Mouse (Mus musculus): ENCODE measurements around the gene Higd1c. TPM values are rescaled to one million over a fixed set of nuclear protein-coding genes. Genes with fewer than 3 reads are reported as not detected.

Higd1c gene
- polyA plus RNA-seq (2012; rRNA removed): not detected in 2 replicates

GRCm38 (mm10) chr15:100364242-100364641 is at the start of gene Higd1c:
Gene Higd1c, plus strand, starts transcription at chr15:100364542.

GRCm38 (mm10) chr15:100334629-100335028 is 29.7 kb upstream of the Higd1c start, which contains the start of gene Mettl7a3:
Gene Mettl7a3, plus strand, starts transcription at chr15:100334929.

GRCm38 (mm10) chr15:100352711-100353250 is 11.6 kb upstream of the Higd1c start, which contains the start of the genes Methig1 and Mettl7a2:
Gene Methig1, plus strand, starts transcription at chr15:100353149.
Gene Mettl7a2, plus strand, starts transcription at chr15:100353200.

GRCm38 (mm10) chr15:100421758-100422197 is 57.4 kb downstream of the Higd1c start, which contains the start of gene Gm5475:
Gene Gm5475, plus strand, starts transcription at chr15:100422147.

GRCm38 (mm10) chr15:100424396-100425122 is 60.2 kb downstream of the Higd1c start, which contains the start of gene Slc11a2:
Gene Slc11a2, minus strand, starts transcription at chr15:100425072.

Other genes starting within 250 kb of the Higd1c start
- gene Atf1, start 136.7 kb upstream of the Higd1c start, polyA plus RNA-seq (2012; rRNA removed): 17.9 and 18.9 TPM in 2 replicates
- gene Tmprss12, start 83.7 kb upstream of the Higd1c start, polyA plus RNA-seq (2012; rRNA removed): not detected in 2 replicates
- 12.4 and 13.8 TPM in 2 replicates for gene Mettl7a1, start 60.4 kb upstream of the Higd1c start, polyA plus RNA-seq (2012; rRNA removed)
- 0.11 and 0.30 TPM in 2 replicates for gene Mettl7a3, start 29.6 kb upstream of the Higd1c start, polyA plus RNA-seq (2012; rRNA removed)
- 0.08 TPM in 1 of 2 replicates, not detected in the other for gene Methig1, start 11.4 kb upstream of the Higd1c start, polyA plus RNA-seq (2012; rRNA removed)
- not detected in 2 replicates for gene Mettl7a2, start 11.3 kb upstream of the Higd1c start, polyA plus RNA-seq (2012; rRNA removed)
- gene Gm5475, start 57.6 kb downstream of the Higd1c start, polyA plus RNA-seq (2012; rRNA removed): 0.02 and 0.04 TPM in 2 replicates
- gene Slc11a2, start 60.5 kb downstream of the Higd1c start, polyA plus RNA-seq (2012; rRNA removed): 36.7 and 39.2 TPM in 2 replicates
- gene Letmd1, start 104.5 kb downstream of the Higd1c start, polyA plus RNA-seq (2012; rRNA removed): 78.1 and 78.7 TPM in 2 replicates
- gene Csrnp2, start 130.9 kb downstream of the Higd1c start, polyA plus RNA-seq (2012; rRNA removed): 30.1 and 33.6 TPM in 2 replicates
- gene Tfcp2, start 187.5 kb downstream of the Higd1c start, polyA plus RNA-seq (2012; rRNA removed): 29.9 and 31.3 TPM in 2 replicates
- 91.2 and 101 TPM in 2 replicates for gene Pou6f1, start 235.4 kb downstream of the Higd1c start, polyA plus RNA-seq (2012; rRNA removed)